Mouse (Mus musculus) neutrophil, adult 5-6 weeks (primary cell): ENCODE results near the gene Olfr894. TPM values are rescaled to one million over a fixed set of nuclear protein-coding genes. Genes with fewer than 3 reads are reported as not detected.
"Not testable (repeated sequence)": the region's sequence is repeated elsewhere in the genome, so short reads cannot be mapped to it uniquely, and the experiment has no call there.

ENCODE experiments used
- ATAC-seq: fragments of 151-379, 151-347 bp; 2 replicates; pipeline ENCODE4 v1.8.0; 2017; ENCODE audit warnings: mild to moderate bottlenecking, moderate TSS enrichment; ENCODE audit not compliant: insufficient number of reproducible peaks, poor library complexity, low FRiP score, severe bottlenecking; ENCODE audit errors: extremely low read depth
- total RNA-seq: library from RNA; stranded (forward); fragments of 200-1000 nt; gene quantifications from 2 replicates; pipeline ENCODE4 v1.2.3, GENCODE M21; 2017

Olfr894 gene
- not detected in 2 replicates for total RNA-seq

GRCm38 (mm10) chr9:38217755-38218154 is at the start of gene Olfr894:
Gene Olfr894 (plus strand): TSS chr9:38218055.
- ATAC-seq = no peak

GRCm38 (mm10) chr9:38168341-38168740 is 49.5 kb upstream of the Olfr894 start:
- not testable (repeated sequence) for ATAC-seq

- no peak for ATAC-seq
Measured at GRCm38 (mm10) chr9:38180721-38181120, 37.1 kb upstream of the Olfr894 start, which contains the start of gene Olfr891. Gene Olfr891 (minus strand): TSS chr9:38180821.

GRCm38 (mm10) chr9:38208065-38208464 is 9.8 kb upstream of the Olfr894 start, which contains the start of gene Olfr893:
Gene Olfr893 (plus strand): TSS chr9:38208365.
- no peak for ATAC-seq

GRCm38 (mm10) chr9:38252474-38252873 is 34.6 kb downstream of the Olfr894 start, which contains the start of gene Olfr143:
Gene Olfr143 (plus strand): TSS chr9:38252774.
- no peak for ATAC-seq

GRCm38 (mm10) chr9:38267551-38267950 is 49.7 kb downstream of the Olfr894 start, which contains the start of gene Olfr895:
Gene Olfr895 (plus strand): TSS chr9:38267851.
- ATAC-seq = no peak

Other genes with a start within 250 kb of the Olfr894 start
- not detected in 2 replicates for gene Olfr881, start 226.2 kb upstream of the Olfr894 start, total RNA-seq
- not detected in 2 replicates for gene Olfr883, start 192.2 kb upstream of the Olfr894 start, total RNA-seq
- not detected in 2 replicates for gene Olfr884, start 171.5 kb upstream of the Olfr894 start, total RNA-seq
- gene Olfr885, start 156.7 kb upstream of the Olfr894 start, total RNA-seq = not detected in 2 replicates
- gene Olfr887, start 134.0 kb upstream of the Olfr894 start, total RNA-seq = not detected in 2 replicates
- not detected in 2 replicates for gene Olfr888, start 109.9 kb upstream of the Olfr894 start, total RNA-seq
- gene Olfr889, start 102.9 kb upstream of the Olfr894 start, total RNA-seq = not detected in 2 replicates
- 0.12 TPM in 1 of 2 replicates, not detected in the other for gene Olfr890, start 75.5 kb upstream of the Olfr894 start, total RNA-seq
- gene Olfr891, start 37.2 kb upstream of the Olfr894 start, total RNA-seq = not detected in 2 replicates
- gene Olfr893, start 9.7 kb upstream of the Olfr894 start, total RNA-seq = 0.12 TPM in 1 of 2 replicates, not detected in the other
- not detected in 2 replicates for gene Olfr143, start 34.7 kb downstream of the Olfr894 start, total RNA-seq
- gene Olfr895, start 49.8 kb downstream of the Olfr894 start, total RNA-seq = not detected in 2 replicates
- not detected in 2 replicates for gene Olfr896-ps1, start 73.1 kb downstream of the Olfr894 start, total RNA-seq
- not detected in 2 replicates for gene Olfr25, start 111.0 kb downstream of the Olfr894 start, total RNA-seq
- gene Olfr898, start 130.4 kb downstream of the Olfr894 start, total RNA-seq = not detected in 2 replicates
- gene Olfr250, start 148.8 kb downstream of the Olfr894 start, total RNA-seq = not detected in 2 replicates
- not detected in 2 replicates for gene Olfr251, start 159.0 kb downstream of the Olfr894 start, total RNA-seq
- gene Olfr147, start 183.6 kb downstream of the Olfr894 start, total RNA-seq = not detected in 2 replicates
- not detected in 2 replicates for gene Olfr901, start 211.4 kb downstream of the Olfr894 start, total RNA-seq
- gene Olfr902, start 229.6 kb downstream of the Olfr894 start, total RNA-seq = not detected in 2 replicates
- 0.12 TPM in 2 replicates for gene Olfr904, start 245.1 kb downstream of the Olfr894 start, total RNA-seq